Comparison of ENCODE assay signal across 10 mouse cellular contexts in genomic region chr2:4083877-4084276, GRCm38 (mm10).
DNase-seq lines count a peak whose midpoint lies in the region.
"Had no signal": no experiment of that assay in that cellular context is flagged by ENCODE, and none has a peak within 500 bp of the region (broad histone marks: within the 10 kb centered on the region; RNA-seq: fewer than 3 reads in every experiment).

No protein-coding gene starts in this region.

- DNase-seq in kidney, adult 8-10 months = peak; percentile 9 to 24
- no peak for DNase-seq in kidney, adult 18-20 months
- peak; percentile 9 for DNase-seq in testis, postnatal 14 days (ENCODE audit: low spot score)
- no peak for DNase-seq in testis, postnatal 10 days (ENCODE audit: low spot score)
- DNase-seq in cerebellum, adult 9-11 months = peak; percentile 37
- peak; percentile 13 to 49 for DNase-seq in kidney, postnatal 4 days
- DNase-seq in adrenal gland, adult 18-20 months (ENCODE audit: low spot score in 2 of 2) = no peak
- DNase-seq: adrenal gland, postnatal 36 days; layer of hippocampus, adult 9-11 months; right cerebral cortex, postnatal 4 days had no signal

Comparison
In these comparisons a context has a peak if more than half of its experiments do, and no peak if none do; other contexts are left out.
1. DNase-seq: peak in kidney, adult 8-10 months (2 of 2), testis, postnatal 14 days (single experiment), cerebellum, adult 9-11 months (single experiment) and kidney, postnatal 4 days (2 of 2); none in kidney, adult 18-20 months (single experiment), testis, postnatal 10 days (single experiment) and adrenal gland, adult 18-20 months (0 of 2).